Mouse (Mus musculus): ENCODE results near the gene Htra3. TPM values are rescaled to one million over a fixed set of nuclear protein-coding genes. Genes with fewer than 3 reads are reported as not detected.

The Htra3 gene
- total RNA-seq, 2 experiments from 2014 or later, result 13.0 to 13.6 TPM

- DNase-seq (ENCODE audit: low spot score in 2 of 2), result peak; percentile 64 to 79
- intact Hi-C loops (cut with DNase I), result no loop called here
These were observed 50.9 kb downstream of the Htra3 start for GRCm38 (mm10) chr5:35628685-35629084.

- no peak for DNase-seq (ENCODE audit: low spot score in 2 of 2)
- intact Hi-C loops (cut with DNase I), result no loop called here
These were observed 52.2 kb downstream of the Htra3 start for GRCm38 (mm10) chr5:35627307-35627840.

- intact Hi-C loops (cut with DNase I), result no loop called here
- DNase-seq (ENCODE audit: low spot score in 2 of 2), result no peak
These were observed 53.2 kb downstream of the Htra3 start for GRCm38 (mm10) chr5:35626408-35626807.

- no peak for DNase-seq (ENCODE audit: low spot score in 2 of 2)
- intact Hi-C loops (cut with DNase I), result no loop called here
These were observed 54.8 kb downstream of the Htra3 start for GRCm38 (mm10) chr5:35624751-35625239.

- intact Hi-C loops (cut with DNase I), result no loop called here
- DNase-seq (ENCODE audit: low spot score in 2 of 2), result no peak
These were observed 55.8 kb downstream of the Htra3 start for GRCm38 (mm10) chr5:35623831-35624230.

- DNase-seq (ENCODE audit: low spot score in 2 of 2), result peak in 1 of 2 experiments; percentile 15
These were observed 58.5 kb downstream of the Htra3 start for GRCm38 (mm10) chr5:35621114-35621513.

GRCm38 (mm10) chr5:35616943-35617342 lies 62.6 kb downstream of the Htra3 start:
- intact Hi-C loops (cut with DNase I), result no loop called here
- no peak for DNase-seq (ENCODE audit: low spot score in 2 of 2)

More at GRCm38 (mm10) chr5:35621114-35621513, 58.5 kb downstream of the Htra3 start:
- intact Hi-C loops (cut with DNase I), result no loop called here

- intact Hi-C loops (cut with DNase I), result no loop called here
- no peak for DNase-seq (ENCODE audit: low spot score in 2 of 2)
These were observed 66.9 kb downstream of the Htra3 start for GRCm38 (mm10) chr5:35612722-35613121.

GRCm38 (mm10) chr5:35611900-35612299 lies 67.7 kb downstream of the Htra3 start:
- intact Hi-C loops (cut with DNase I), result no loop called here
- DNase-seq (ENCODE audit: low spot score in 2 of 2), result peak in 1 of 2 experiments; percentile 18

- intact Hi-C loops (cut with DNase I), result no loop called here
- no peak for DNase-seq (ENCODE audit: low spot score in 2 of 2)
These were observed 68.4 kb downstream of the Htra3 start for GRCm38 (mm10) chr5:35611170-35611569.

GRCm38 (mm10) chr5:35610381-35610780 lies 69.2 kb downstream of the Htra3 start:
- intact Hi-C loops (cut with DNase I), result no loop called here
- no peak for DNase-seq (ENCODE audit: low spot score in 2 of 2)

GRCm38 (mm10) chr5:35609971-35610370 lies 69.6 kb downstream of the Htra3 start:
- no peak for DNase-seq (ENCODE audit: low spot score in 2 of 2)
- intact Hi-C loops (cut with DNase I), result no loop called here

GRCm38 (mm10) chr5:35609381-35609780 lies 70.2 kb downstream of the Htra3 start:
- no peak for DNase-seq (ENCODE audit: low spot score in 2 of 2)
- intact Hi-C loops (cut with DNase I), result no loop called here

GRCm38 (mm10) chr5:35608559-35608958 lies 71.0 kb downstream of the Htra3 start:
- no peak for DNase-seq (ENCODE audit: low spot score in 2 of 2)
- intact Hi-C loops (cut with DNase I), result no loop called here

GRCm38 (mm10) chr5:35607784-35608183 lies 71.8 kb downstream of the Htra3 start:
- intact Hi-C loops (cut with DNase I), result no loop called here
- peak; percentile 35 to 37 for DNase-seq (ENCODE audit: low spot score in 2 of 2)

GRCm38 (mm10) chr5:35606800-35607199 lies 72.8 kb downstream of the Htra3 start:
- DNase-seq (ENCODE audit: low spot score in 2 of 2), result no peak
- intact Hi-C loops (cut with DNase I), result no loop called here

- intact Hi-C loops (cut with DNase I), result no loop called here
These were observed 74.2 kb downstream of the Htra3 start for GRCm38 (mm10) chr5:35605355-35605754.

More at GRCm38 (mm10) chr5:35605355-35605754, 74.2 kb downstream of the Htra3 start:
- DNase-seq (ENCODE audit: low spot score in 2 of 2), result no peak

Other genes starting within 250 kb of the Htra3 start
- gene Cpz, start 154.1 kb downstream of the Htra3 start, total RNA-seq (2021), result 1 to 10 TPM; 2.1 TPM
- gene Trmt44, start 104.7 kb downstream of the Htra3 start, total RNA-seq (2021), result 1 to 10 TPM; 6.9 to 7.4 TPM
- gene Acox3, start 96.7 kb downstream of the Htra3 start, total RNA-seq (2021), result 10 to 100 TPM; 24.8 to 29.5 TPM
- gene Sh3tc1, start 60.2 kb upstream of the Htra3 start, total RNA-seq (2021), result 1 to 10 TPM; 2.7 to 3.3 TPM
- 100 to 1,000 TPM; 106 to 112 TPM for gene Ablim2, start 78.1 kb upstream of the Htra3 start, total RNA-seq (2021)
- gene Afap1, start 213.5 kb upstream of the Htra3 start, total RNA-seq (2021), result 10 to 100 TPM; 66.8 to 71.6 TPM

All from left cerebral cortex, postnatal 14 days (tissue).